In genomic region chr16:6584700-6585099, GRCm38 (mm10) we compare ENCODE assay signal across 26 mouse cellular contexts.
"Had no signal": no experiment of that assay in that cellular context is flagged by ENCODE, and none has a peak within 500 bp of the region (broad histone marks: within the 10 kb centered on the region; RNA-seq: fewer than 3 reads in every experiment).

No protein-coding gene starts in this region.

- H3K4me3 ChIP-seq: gastrocnemius, adult 2 months; heart, adult 2 months; heart, embryonic 13.5 days; heart, embryonic 15.5 days; hindbrain, embryonic 13.5 days; hindbrain, embryonic 15.5 days; kidney, embryonic 15.5 days; limb, embryonic 13.5 days; limb, embryonic 15.5 days; liver, embryonic 12.5 days had no signal

- H3K4me1 ChIP-seq: heart, embryonic 13.5 days; heart, embryonic 15.5 days; hindbrain, embryonic 13.5 days; hindbrain, embryonic 15.5 days; kidney, embryonic 15.5 days; limb, embryonic 13.5 days; limb, embryonic 15.5 days; liver, embryonic 12.5 days had no signal

- ATAC-seq: hindbrain, postnatal 0 days; liver, embryonic 12.5 days had no signal

- H3K9ac ChIP-seq: heart, embryonic 13.5 days; heart, embryonic 15.5 days; hindbrain, embryonic 13.5 days; hindbrain, embryonic 15.5 days; kidney, embryonic 15.5 days; limb, embryonic 13.5 days; limb, embryonic 15.5 days; liver, embryonic 12.5 days; liver, embryonic 14.5 days had no signal

- H3K27me3 ChIP-seq: heart, embryonic 13.5 days; heart, embryonic 15.5 days; hindbrain, embryonic 13.5 days; hindbrain, embryonic 15.5 days; kidney, embryonic 15.5 days; limb, embryonic 13.5 days; limb, embryonic 15.5 days; liver, embryonic 12.5 days had no signal

- H3K27ac ChIP-seq: gastrocnemius, adult 2 months; heart, adult 2 months; heart, embryonic 13.5 days; heart, embryonic 15.5 days; hindbrain, embryonic 13.5 days; hindbrain, embryonic 15.5 days; hindbrain, postnatal 0 days; kidney, embryonic 15.5 days; kidney, postnatal 0 days; limb, embryonic 13.5 days; limb, embryonic 15.5 days; liver, embryonic 12.5 days; liver, embryonic 14.5 days had no signal

- H3K36me3 ChIP-seq: heart, embryonic 13.5 days; heart, embryonic 15.5 days; hindbrain, embryonic 13.5 days; hindbrain, embryonic 15.5 days; kidney, embryonic 15.5 days; limb, embryonic 13.5 days; limb, embryonic 15.5 days; liver, embryonic 12.5 days had no signal

- H3K9me3 ChIP-seq: heart, embryonic 13.5 days; heart, embryonic 15.5 days; hindbrain, embryonic 13.5 days; hindbrain, embryonic 15.5 days; kidney, embryonic 15.5 days; limb, embryonic 13.5 days; limb, embryonic 15.5 days; liver, embryonic 12.5 days had no signal

- DNase-seq: gastrocnemius, adult 2 months; gastrocnemius, postnatal 10 days; gastrocnemius, postnatal 25 days; heart, adult 11 months; heart, adult 2 months; heart, postnatal 14 days; heart, postnatal 36 days; kidney, adult 18-20 months; kidney, adult 8-10 months; kidney, postnatal 14 days; kidney, postnatal 36 days; layer of hippocampus, adult 9-11 months; layer of hippocampus, postnatal 36 days; left cerebral cortex, postnatal 4 days had no signal

- H3K4me2 ChIP-seq: heart, embryonic 11.5 days; heart, embryonic 13.5 days; heart, embryonic 15.5 days; hindbrain, embryonic 13.5 days; hindbrain, embryonic 15.5 days; kidney, embryonic 15.5 days; limb, embryonic 13.5 days; limb, embryonic 15.5 days; liver, embryonic 12.5 days had no signal
